Mouse (Mus musculus): ENCODE data around the gene Lbhd1. TPM values are rescaled to one million over a fixed set of nuclear protein-coding genes. Genes with fewer than 3 reads are reported as not detected.
A peak's percentile ranks its signal among the peaks of the same experiment; 100 is the strongest.

Lbhd1 gene
- polyA plus RNA-seq, 1 experiment from 2014 or later = 38.0 TPM

- H3K27me3 ChIP-seq (ENCODE audit: control insufficient read depth, insufficient read depth, low read length) = no peaks in the 10 kb centered on the region
- H3K9me3 ChIP-seq (ENCODE audit: control insufficient read depth, low read length) = no peaks in the 10 kb centered on the region
- peak within 1 kb of the TSS; percentile 83 for H3K4me3 ChIP-seq (replicated peaks; ENCODE audit: low read depth, low read length)
- DNase-seq = peak; percentile 95
- peak; percentile 96 for ATAC-seq (ENCODE audit: low FRiP score, low TSS enrichment)
- H3K36me3 ChIP-seq (ENCODE audit: control insufficient read depth, insufficient read depth, low read length) = peaks cover 29% of the 10 kb centered on the region
- H3K27ac ChIP-seq (replicated peaks; ENCODE audit: low read depth, low read length) = peak within 1 kb of the TSS; percentile 85
- H3K4me2 ChIP-seq (ENCODE audit: low read length) = peak within 1 kb of the TSS; percentile 62
- WGBS = 2% methylated on average over 50 of the region's 50 CpGs
- peaks cover 10% of the 10 kb centered on the region; the same call in 1 of the 2 replicates for H3K4me1 ChIP-seq (ENCODE audit: control insufficient read depth, insufficient read depth, low read length)
- H3K9ac ChIP-seq (replicated peaks; ENCODE audit: low read length) = peak within 1 kb of the TSS; percentile 80
Measured at GRCm38 (mm10) chr19:8920073-8920736, 36.7 kb downstream of the Lbhd1 start, which contains the start of gene B3gat3. Gene B3gat3 (plus strand): TSS chr19:8920374.

- peak overlapping the region; percentile 80 for H3K9ac ChIP-seq (replicated peaks; ENCODE audit: low read length)
- H3K9me3 ChIP-seq (ENCODE audit: control insufficient read depth, low read length) = no peaks in the 10 kb centered on the region
- DNase-seq (peak; percentile 74), ATAC-seq (ENCODE audit: low FRiP score, low TSS enrichment) (no peak; the same call in 1 of the 2 replicates)
- peak overlapping the region; percentile 85 for H3K27ac ChIP-seq (replicated peaks; ENCODE audit: low read depth, low read length)
- H3K36me3 ChIP-seq (ENCODE audit: control insufficient read depth, insufficient read depth, low read length) = peaks cover 29% of the 10 kb centered on the region
- H3K4me1 ChIP-seq (ENCODE audit: control insufficient read depth, insufficient read depth, low read length) = peaks cover 10% of the 10 kb centered on the region; the same call in 1 of the 2 replicates
- peak overlapping the region; percentile 83 for H3K4me3 ChIP-seq (replicated peaks; ENCODE audit: low read depth, low read length)
- H3K4me2 ChIP-seq (ENCODE audit: low read length) = peak overlapping the region; percentile 62
- WGBS = 2% methylated on average over 6 of the region's 6 CpGs
- H3K27me3 ChIP-seq (ENCODE audit: control insufficient read depth, insufficient read depth, low read length) = no peaks in the 10 kb centered on the region
Measured at GRCm38 (mm10) chr19:8920836-8921291, 37.3 kb downstream of the Lbhd1 start.

- no peak overlapping the region for H3K9ac ChIP-seq (replicated peaks; ENCODE audit: low read length)
- H3K36me3 ChIP-seq (ENCODE audit: control insufficient read depth, insufficient read depth, low read length) = peaks cover 29% of the 10 kb centered on the region
- no peaks in the 10 kb centered on the region for H3K27me3 ChIP-seq (ENCODE audit: control insufficient read depth, insufficient read depth, low read length)
- no peak overlapping the region for H3K27ac ChIP-seq (replicated peaks; ENCODE audit: low read depth, low read length)
- H3K9me3 ChIP-seq (ENCODE audit: control insufficient read depth, low read length) = no peaks in the 10 kb centered on the region
- H3K4me2 ChIP-seq (ENCODE audit: low read length) = peak overlapping the region; percentile 62
- ATAC-seq (ENCODE audit: low FRiP score, low TSS enrichment) (no peak), DNase-seq (no peak)
- H3K4me3 ChIP-seq (replicated peaks; ENCODE audit: low read depth, low read length) = peak overlapping the region; percentile 83; the same call in 1 of the 2 replicates
- peaks cover 10% of the 10 kb centered on the region; the same call in 1 of the 2 replicates for H3K4me1 ChIP-seq (ENCODE audit: control insufficient read depth, insufficient read depth, low read length)
- 87% methylated on average over 9 of the region's 9 CpGs for WGBS
Measured at GRCm38 (mm10) chr19:8921741-8922140, 38.2 kb downstream of the Lbhd1 start.

- no peak overlapping the region for H3K9ac ChIP-seq (replicated peaks; ENCODE audit: low read length)
- peaks cover 32% of the 10 kb centered on the region for H3K36me3 ChIP-seq (ENCODE audit: control insufficient read depth, insufficient read depth, low read length)
- no peak overlapping the region for H3K27ac ChIP-seq (replicated peaks; ENCODE audit: low read depth, low read length)
- 95% methylated on average over 2 of the region's 2 CpGs for WGBS
- no peaks in the 10 kb centered on the region for H3K9me3 ChIP-seq (ENCODE audit: control insufficient read depth, low read length)
- DNase-seq = no peak
- peaks cover 11% of the 10 kb centered on the region for H3K4me1 ChIP-seq (ENCODE audit: control insufficient read depth, insufficient read depth, low read length)
- H3K4me3 ChIP-seq (replicated peaks; ENCODE audit: low read depth, low read length) = no peak overlapping the region
- no peak overlapping the region for H3K4me2 ChIP-seq (ENCODE audit: low read length)
- ATAC-seq (ENCODE audit: low FRiP score, low TSS enrichment) = no peak
- H3K27me3 ChIP-seq (ENCODE audit: control insufficient read depth, insufficient read depth, low read length) = no peaks in the 10 kb centered on the region
Measured at GRCm38 (mm10) chr19:8926766-8927165, 43.2 kb downstream of the Lbhd1 start.

GRCm38 (mm10) chr19:8927891-8928525, 44.5 kb downstream of the Lbhd1 start:
- Histone ChIP-seq H3K9ac (replicated peaks; ENCODE audit: low read length) (no peak overlapping the region), H3K4me1 (ENCODE audit: control insufficient read depth, insufficient read depth, low read length) (peaks cover 11% of the 10 kb centered on the region), H3K9me3 (ENCODE audit: control insufficient read depth, low read length) (no peaks in the 10 kb centered on the region), H3K4me2 (ENCODE audit: low read length) (no peak overlapping the region), H3K27ac (replicated peaks; ENCODE audit: low read depth, low read length) (no peak overlapping the region), H3K36me3 (ENCODE audit: control insufficient read depth, insufficient read depth, low read length) (peaks cover 32% of the 10 kb centered on the region), H3K27me3 (ENCODE audit: control insufficient read depth, insufficient read depth, low read length) (no peaks in the 10 kb centered on the region), H3K4me3 (replicated peaks; ENCODE audit: low read depth, low read length) (no peak overlapping the region)
- ATAC-seq (ENCODE audit: low FRiP score, low TSS enrichment) = no peak
- WGBS = 87% methylated on average over 12 of the region's 12 CpGs
- no peak for DNase-seq

- Histone ChIP-seq H3K4me3 (replicated peaks; ENCODE audit: low read depth, low read length) (peak overlapping the region; percentile 51), H3K4me1 (ENCODE audit: control insufficient read depth, insufficient read depth, low read length) (peaks cover 11% of the 10 kb centered on the region), H3K27me3 (ENCODE audit: control insufficient read depth, insufficient read depth, low read length) (no peaks in the 10 kb centered on the region), H3K9ac (replicated peaks; ENCODE audit: low read length) (peak overlapping the region; percentile 65), H3K27ac (replicated peaks; ENCODE audit: low read depth, low read length) (no peak overlapping the region), H3K36me3 (ENCODE audit: control insufficient read depth, insufficient read depth, low read length) (peaks cover 34% of the 10 kb centered on the region), H3K4me2 (ENCODE audit: low read length) (peak overlapping the region; percentile 71), H3K9me3 (ENCODE audit: control insufficient read depth, low read length) (no peaks in the 10 kb centered on the region)
- WGBS = 19% methylated on average over 16 of the region's 16 CpGs
- DNase-seq (no peak), ATAC-seq (ENCODE audit: low FRiP score, low TSS enrichment) (peak; percentile 38; the same call in 1 of the 2 replicates)
Measured at GRCm38 (mm10) chr19:8928689-8929223, 45.2 kb downstream of the Lbhd1 start.

- DNase-seq (peak; percentile 64), ATAC-seq (ENCODE audit: low FRiP score, low TSS enrichment) (peak; percentile 62)
- Histone ChIP-seq H3K4me1 (ENCODE audit: control insufficient read depth, insufficient read depth, low read length) (peaks cover 11% of the 10 kb centered on the region), H3K4me3 (replicated peaks; ENCODE audit: low read depth, low read length) (peak within 1 kb of the TSS; percentile 51), H3K27me3 (ENCODE audit: control insufficient read depth, insufficient read depth, low read length) (no peaks in the 10 kb centered on the region), H3K27ac (replicated peaks; ENCODE audit: low read depth, low read length) (no peak within 1 kb of the TSS), H3K9ac (replicated peaks; ENCODE audit: low read length) (peak within 1 kb of the TSS; percentile 65), H3K36me3 (ENCODE audit: control insufficient read depth, insufficient read depth, low read length) (peaks cover 35% of the 10 kb centered on the region), H3K9me3 (ENCODE audit: control insufficient read depth, low read length) (no peaks in the 10 kb centered on the region), H3K4me2 (ENCODE audit: low read length) (peak within 1 kb of the TSS; percentile 71)
- under 1% methylated on average over 70 of the region's 74 CpGs for WGBS
Measured at GRCm38 (mm10) chr19:8929224-8930088, 45.9 kb downstream of the Lbhd1 start, which contains the start of the genes Rom1 and Eml3. Gene Rom1 (minus strand): TSS chr19:8929356. Gene Eml3 (plus strand): TSS chr19:8929552.

- H3K36me3 ChIP-seq (ENCODE audit: control insufficient read depth, insufficient read depth, low read length) = peaks cover 33% of the 10 kb centered on the region
- DNase-seq (no peak), ATAC-seq (ENCODE audit: low FRiP score, low TSS enrichment) (no peak)
- no peaks in the 10 kb centered on the region for H3K27me3 ChIP-seq (ENCODE audit: control insufficient read depth, insufficient read depth, low read length)
- peak overlapping the region; percentile 65 for H3K9ac ChIP-seq (replicated peaks; ENCODE audit: low read length)
- 17% methylated on average over 11 of the region's 11 CpGs for WGBS
- H3K9me3 ChIP-seq (ENCODE audit: control insufficient read depth, low read length) = no peaks in the 10 kb centered on the region
- H3K4me1 ChIP-seq (ENCODE audit: control insufficient read depth, insufficient read depth, low read length) = peaks cover 11% of the 10 kb centered on the region
- peak overlapping the region; percentile 51 for H3K4me3 ChIP-seq (replicated peaks; ENCODE audit: low read depth, low read length)
- peak overlapping the region; percentile 71 for H3K4me2 ChIP-seq (ENCODE audit: low read length)
- H3K27ac ChIP-seq (replicated peaks; ENCODE audit: low read depth, low read length) = no peak overlapping the region
Measured at GRCm38 (mm10) chr19:8930117-8930516, 46.6 kb downstream of the Lbhd1 start.
